In genomic region chr7:15962311-15963288, GRCm38 (mm10) we compare ENCODE assay signal across 7 mouse cellular contexts. TPM values are rescaled to one million over a fixed set of nuclear protein-coding genes. Genes with fewer than 3 reads are reported as not detected.
DNase-seq lines count a peak whose midpoint lies in the region; ATAC-seq and TF ChIP-seq lines count a peak whose summit lies in the region.

No protein-coding gene starts in this region.

- no peak for TF ChIP-seq CTCF in intestine, postnatal 0 days (IDR thresholded peaks at IDR 0.05; ENCODE audit: low read depth)

- H3K4me1 ChIP-seq in intestine, postnatal 0 days (replicated peaks; ENCODE audit: control insufficient read depth, insufficient read depth, low read length), result peaks cover 8% of the 10 kb centered on the region; the same call in 1 of the 2 replicates
- peaks cover 6% of the 10 kb centered on the region for H3K4me1 ChIP-seq in liver, embryonic 11.5 days (replicated peaks; ENCODE audit: control insufficient read depth, insufficient read depth, low read length)

- 31% methylated on average over 12 of the region's 12 CpGs for WGBS in intestine, postnatal 0 days
- WGBS in liver, embryonic 11.5 days, result 41% methylated on average over 12 of the region's 12 CpGs

- no peaks in the 10 kb centered on the region for H3K27me3 ChIP-seq in intestine, postnatal 0 days (replicated peaks; ENCODE audit: control insufficient read depth, insufficient read depth, low read length)
- H3K27me3 ChIP-seq in liver, embryonic 11.5 days (replicated peaks; ENCODE audit: control insufficient read depth, insufficient read depth, low read length), result no peaks in the 10 kb centered on the region

- H3K4me2 ChIP-seq in intestine, postnatal 0 days (replicated peaks; ENCODE audit: low read depth), result 0 out of 2 replicates have a peak overlapping the region, but pooled peaks have one; percentile 27
- no peak overlapping the region for H3K4me2 ChIP-seq in liver, embryonic 11.5 days

- H3K9ac ChIP-seq in intestine, postnatal 0 days (ENCODE audit: low read depth, low read length), result no peak overlapping the region
- 0 out of 2 replicates have a peak overlapping the region, but pooled peaks have one; percentile 10 for H3K9ac ChIP-seq in liver, embryonic 11.5 days (ENCODE audit: low read depth, low read length)

- peak; percentile 49; the same call in 1 of the 2 replicates for ATAC-seq in intestine, postnatal 0 days
- ATAC-seq in liver, embryonic 11.5 days (replicated peaks; ENCODE audit: low FRiP score), result no peak

- H3K4me3 ChIP-seq in intestine, postnatal 0 days (ENCODE audit: low read depth, low read length), result no peak overlapping the region
- H3K4me3 ChIP-seq in liver, embryonic 11.5 days (ENCODE audit: low read depth, low read length), result no peak overlapping the region

- DNase-seq in R1 (ENCODE audit: low read depth, low spot score), result peak; percentile 57
- DNase-seq in adrenal gland, postnatal 36 days, result peak; percentile 87 to 91
- DNase-seq in gastrocnemius, postnatal 4 days (ENCODE audit: low spot score in 2 of 2), result peak; percentile 92 to 96
- no peak for DNase-seq in liver, embryonic 11.5 days (ENCODE audit: low spot score)
- peak; percentile 79 for DNase-seq in ovary, postnatal 10 days (ENCODE audit: low spot score)
- DNase-seq in thymus, postnatal 36 days, result no peak

- no peaks in the 10 kb centered on the region for H3K9me3 ChIP-seq in intestine, postnatal 0 days (ENCODE audit: control insufficient read depth)
- no peaks in the 10 kb centered on the region for H3K9me3 ChIP-seq in liver, embryonic 11.5 days (ENCODE audit: control insufficient read depth, low read length)

- peak overlapping the region; percentile 75 for H3K27ac ChIP-seq in intestine, postnatal 0 days (ENCODE audit: low read depth, low read length)
- H3K27ac ChIP-seq in liver, embryonic 11.5 days (ENCODE audit: low read depth, low read length), result peak overlapping the region; percentile 32; the same call in 1 of the 2 replicates

- peaks cover 9% of the 10 kb centered on the region; the same call in 1 of the 2 replicates for H3K36me3 ChIP-seq in intestine, postnatal 0 days (ENCODE audit: control insufficient read depth, insufficient read depth)
- no peaks in the 10 kb centered on the region for H3K36me3 ChIP-seq in liver, embryonic 11.5 days (ENCODE audit: control insufficient read depth, insufficient read depth, low read length)

RNA-seq across cellular contexts. Expression of gene Ehd2, which starts 4.8 kb away (rescaled TPM):
- total RNA-seq in adrenal gland, postnatal 36 days (2021), result 10 to 100 TPM; 36.7 to 85.9 TPM
- total RNA-seq in gastrocnemius, postnatal 4 days (2021), result 100 to 1,000 TPM; 160 to 194 TPM
- 29.3 and 30.9 TPM in 2 replicates for polyA plus RNA-seq in intestine, postnatal 0 days (2015; fragmentation: Nextera tagmentation; extraction: Ambion mirVana)
- 7.5 and 10.8 TPM in 2 replicates for polyA plus RNA-seq in liver, embryonic 11.5 days (2014; fragmentation: Nextera tagmentation; extraction: Ambion mirVana)

RNA-seq across cellular contexts. Expression of gene Nop53, which starts 16.7 kb away (rescaled TPM):
- 100 to 1,000 TPM; 181 to 189 TPM for total RNA-seq in adrenal gland, postnatal 36 days (2021)
- total RNA-seq in gastrocnemius, postnatal 4 days (2021), result 100 to 1,000 TPM; 172 to 173 TPM
- 109 and 115 TPM in 2 replicates for polyA plus RNA-seq in intestine, postnatal 0 days (2015; fragmentation: Nextera tagmentation; extraction: Ambion mirVana)
- 217 and 219 TPM in 2 replicates for polyA plus RNA-seq in liver, embryonic 11.5 days (2014; fragmentation: Nextera tagmentation; extraction: Ambion mirVana)

RNA-seq across cellular contexts. Expression of gene Selenow, which starts 40.4 kb away (rescaled TPM):
- total RNA-seq in adrenal gland, postnatal 36 days (2021), result 100 to 1,000 TPM; 174 to 216 TPM
- 100 to 1,000 TPM; 440 to 541 TPM for total RNA-seq in gastrocnemius, postnatal 4 days (2021)
- 813 and 814 TPM in 2 replicates for polyA plus RNA-seq in intestine, postnatal 0 days (2015; fragmentation: Nextera tagmentation; extraction: Ambion mirVana)
- 557 and 609 TPM in 2 replicates for polyA plus RNA-seq in liver, embryonic 11.5 days (2014; fragmentation: Nextera tagmentation; extraction: Ambion mirVana)

Comparison
In these comparisons a context has a peak if more than half of its experiments do, and no peak if none do; other contexts are left out.
1. DNase-seq: peak in R1 (single experiment), adrenal gland, postnatal 36 days (2 of 2), gastrocnemius, postnatal 4 days (2 of 2) and ovary, postnatal 10 days (single experiment); none in liver, embryonic 11.5 days (single experiment) and thymus, postnatal 36 days (0 of 2).